Mouse (Mus musculus) midbrain, embryonic 12.5 days (tissue): Measurements from ENCODE around the gene Sys1. TPM values are rescaled to one million over a fixed set of nuclear protein-coding genes. Genes with fewer than 3 reads are reported as not detected.

Experiments
- ATAC-seq: fragments of 200-750 bp; cut with Nextera tagmentation; 2 replicates; pipeline ENCODE4 v1.8.0; 2017; ENCODE audit warnings: low read depth, moderate TSS enrichment, moderate library complexity; ENCODE audit not compliant: low FRiP score
- H3K27ac ChIP-seq: fragments of 300-500 bp; sonication (generic); replicated peaks from 2 replicates; pipeline ENCODE4 v1.5.1; 2016; ENCODE audit warnings: mild to moderate bottlenecking
- H3K27me3 ChIP-seq: fragments of 300-500 bp; sonication (generic); 2 replicates; pipeline ENCODE4 v1.6.1; 2016; ENCODE audit warnings: mild to moderate bottlenecking
- H3K36me3 ChIP-seq: fragments of 300-500 bp; sonication (generic); 2 replicates; pipeline ENCODE4 v1.6.1; 2016
- H3K4me1 ChIP-seq: fragments of 300-500 bp; sonication (generic); 2 replicates; pipeline ENCODE4 v1.6.1; 2016
- H3K4me2 ChIP-seq: fragments of 300-500 bp; sonication (generic); replicated peaks from 2 replicates; pipeline ENCODE4 v1.6.1; 2016; ENCODE audit warnings: mild to moderate bottlenecking, moderate library complexity
- H3K4me3 ChIP-seq: fragments of 300-500 bp; sonication (generic); 2 replicates; pipeline ENCODE4 v1.5.1; 2016; ENCODE audit warnings: mild to moderate bottlenecking
- H3K9ac ChIP-seq: fragments of 300-500 bp; sonication (generic); replicated peaks from 2 replicates; pipeline ENCODE4 v1.6.1; 2016; ENCODE audit warnings: mild to moderate bottlenecking, moderate library complexity
- H3K9me3 ChIP-seq: fragments of 300-500 bp; sonication (generic); 2 replicates; pipeline ENCODE4 v1.6.1; 2016; ENCODE audit warnings: mild to moderate bottlenecking
- WGBS: fragments of 180-500 bp; shearing (Covaris S2); methylation state at CpG from one replicate; pipeline ENCODE4 v1.1.7; 2016; 5-methylcytosine and 5-hydroxymethylcytosine counted together
- polyA plus RNA-seq: library from polyadenylated mRNA; unstranded; fragments of >200 nt; fragmentation: Nextera tagmentation; extraction: Ambion mirVana; gene quantifications from 2 replicates; pipeline ENCODE4 v1.2.1, GENCODE M21; 2016

Gene Sys1
- polyA plus RNA-seq, 1 experiment from 2014 or later: 68.8 TPM

DNA sequence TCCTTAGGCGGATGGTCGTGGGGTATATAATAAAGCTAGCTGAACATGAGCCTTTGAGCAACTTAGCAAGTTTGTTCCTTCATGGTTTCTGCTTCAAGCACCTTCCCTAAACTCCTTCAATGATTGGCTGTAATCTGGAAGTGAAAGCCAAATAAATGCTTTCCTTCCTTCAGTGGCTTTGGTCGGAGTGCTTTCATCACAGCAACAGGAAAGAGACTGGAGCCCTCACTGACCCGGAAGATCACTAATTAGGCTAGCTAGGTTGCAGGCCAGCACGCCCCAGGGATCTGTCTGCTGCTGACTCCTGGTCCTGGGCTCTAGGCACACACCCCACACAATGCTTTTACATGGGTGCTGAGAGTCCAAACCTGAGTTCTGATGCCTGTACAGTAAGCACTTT is 71.8 kb downstream of the Sys1 start:
- H3K27ac ChIP-seq: no peak overlapping the region
- no peak overlapping the region for H3K4me2 ChIP-seq
- no peaks in the 10 kb centered on the region for H3K36me3 ChIP-seq
- H3K9me3 ChIP-seq: peaks cover 10% of the 10 kb centered on the region; the same call in 1 of the 2 replicates
- no peaks in the 10 kb centered on the region; the same call in 1 of the 2 replicates for H3K27me3 ChIP-seq
- 70% methylated on average over 5 of the region's 5 CpGs for WGBS
- H3K9ac ChIP-seq: no peak overlapping the region
- no peak for ATAC-seq
- no peak overlapping the region for H3K4me3 ChIP-seq
- H3K4me1 ChIP-seq: no peaks in the 10 kb centered on the region

Other genes starting within 250 kb of the Sys1 start
- gene Wfdc15b, start 235.3 kb upstream of the Sys1 start, polyA plus RNA-seq: not detected in 2 replicates
- not detected in 2 replicates for gene Svs2, start 218.5 kb upstream of the Sys1 start, polyA plus RNA-seq
- gene Svs3b, start 200.3 kb upstream of the Sys1 start, polyA plus RNA-seq: not detected in 2 replicates
- not detected in 2 replicates for gene Svs4, start 178.5 kb upstream of the Sys1 start, polyA plus RNA-seq
- not detected in 2 replicates for gene Svs3a, start 167.7 kb upstream of the Sys1 start, polyA plus RNA-seq
- gene Svs6, start 140.2 kb upstream of the Sys1 start, polyA plus RNA-seq: not detected in 2 replicates
- not detected in 2 replicates for gene Svs5, start 124.2 kb upstream of the Sys1 start, polyA plus RNA-seq
- gene Slpi, start 67.9 kb upstream of the Sys1 start, polyA plus RNA-seq: not detected in 2 replicates
- gene Rbpjl, start 53.8 kb upstream of the Sys1 start, polyA plus RNA-seq: 0.15 TPM in 1 of 2 replicates, not detected in the other
- 2.8 and 13.5 TPM in 2 replicates for gene Matn4, start 51.8 kb upstream of the Sys1 start, polyA plus RNA-seq
- 10.5 and 11.3 TPM in 2 replicates for gene Sdc4, start 13.1 kb upstream of the Sys1 start, polyA plus RNA-seq
- 3.8 and 6.9 TPM in 2 replicates for gene Gm20458, start 4.0 kb downstream of the Sys1 start, polyA plus RNA-seq
- 0.19 TPM in 1 of 2 replicates, not detected in the other for gene Trp53tg5, start 16.8 kb downstream of the Sys1 start, polyA plus RNA-seq
- 4.7 and 6.0 TPM in 2 replicates for gene Dbndd2, start 29.1 kb downstream of the Sys1 start, polyA plus RNA-seq
- 46.2 and 48.7 TPM in 2 replicates for gene Pigt, start 40.6 kb downstream of the Sys1 start, polyA plus RNA-seq
- 15.3 and 16.4 TPM in 2 replicates for gene Wfdc2, start 105.4 kb downstream of the Sys1 start, polyA plus RNA-seq
- gene Spint3, start 116.5 kb downstream of the Sys1 start, polyA plus RNA-seq: not detected in 2 replicates
- not detected in 2 replicates for gene Wfdc6a, start 128.5 kb downstream of the Sys1 start, polyA plus RNA-seq
- gene Eppin, start 136.6 kb downstream of the Sys1 start, polyA plus RNA-seq: not detected in 2 replicates
- not detected in 2 replicates for gene Wfdc6b, start 156.6 kb downstream of the Sys1 start, polyA plus RNA-seq
- gene Wfdc8, start 156.7 kb downstream of the Sys1 start, polyA plus RNA-seq: not detected in 2 replicates
- not detected in 2 replicates for gene Wfdc16, start 181.8 kb downstream of the Sys1 start, polyA plus RNA-seq
- gene Wfdc10, start 199.1 kb downstream of the Sys1 start, polyA plus RNA-seq: not detected in 2 replicates
- gene Wfdc9, start 199.6 kb downstream of the Sys1 start, polyA plus RNA-seq: not detected in 2 replicates
- not detected in 2 replicates for gene Wfdc11, start 217.1 kb downstream of the Sys1 start, polyA plus RNA-seq
- not detected in 2 replicates for gene Wfdc13, start 228.1 kb downstream of the Sys1 start, polyA plus RNA-seq
- gene Spint4, start 241.5 kb downstream of the Sys1 start, polyA plus RNA-seq: not detected in 2 replicates